Mouse (Mus musculus): ENCODE measurements around the gene Krt32.

Gene Krt32

DNA sequence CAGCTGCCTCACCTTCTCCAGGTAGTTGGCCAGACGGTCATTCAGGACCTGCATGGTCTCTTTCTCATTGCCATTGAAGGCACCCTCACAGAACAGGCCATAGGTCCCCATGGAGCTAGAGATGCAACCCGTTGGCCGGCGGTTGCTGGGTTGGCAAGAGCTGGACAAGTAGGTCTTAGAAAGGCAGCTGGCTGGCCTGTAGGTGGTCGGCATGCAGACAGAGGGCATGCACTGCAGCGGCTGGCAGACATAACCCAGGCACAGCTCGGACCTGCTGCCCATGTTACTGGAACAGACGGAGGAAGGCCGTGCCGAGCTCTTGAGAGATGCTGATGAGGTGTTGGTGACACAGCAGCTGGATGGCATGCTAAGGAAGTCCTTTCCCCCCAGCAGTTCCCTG is at the start of gene Krt32:
Krt32 (minus strand) TSS at position 366 of the 400 bp plus-strand sequence.
- no peak for DNase-seq (ENCODE audit: inconsistent ontology term)

GRCm38 (mm10) chr11:100137693-100138092 is 49.7 kb upstream of the Krt32 start:
- DNase-seq (ENCODE audit: inconsistent ontology term): peak; percentile 52

DNA sequence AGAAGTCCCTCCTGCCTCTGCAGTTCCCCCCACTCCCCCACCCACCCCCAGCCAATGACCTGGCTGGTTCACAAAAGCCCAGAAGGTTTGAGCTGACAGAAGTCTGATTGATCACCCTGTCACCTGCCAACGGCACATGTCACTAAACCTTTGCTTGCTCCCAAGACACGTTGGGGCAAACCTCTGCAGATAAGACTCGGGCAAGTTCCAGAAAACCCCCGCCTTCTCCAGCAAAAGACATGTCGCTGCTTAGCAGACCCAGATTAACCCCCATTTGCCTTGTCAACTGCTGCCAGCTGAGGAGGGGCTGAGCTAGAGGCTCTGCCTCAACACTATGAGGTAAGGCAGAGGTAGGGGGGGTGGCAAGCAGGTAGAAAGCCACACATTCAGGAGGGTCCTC is 48.5 kb upstream of the Krt32 start:
- DNase-seq (ENCODE audit: inconsistent ontology term): no peak

GRCm38 (mm10) chr11:100135731-100136130 is 47.7 kb upstream of the Krt32 start, which contains the start of gene Krt15:
Gene Krt15, minus strand, starts transcription at chr11:100135928.
- no peak for DNase-seq (ENCODE audit: inconsistent ontology term)

DNA sequence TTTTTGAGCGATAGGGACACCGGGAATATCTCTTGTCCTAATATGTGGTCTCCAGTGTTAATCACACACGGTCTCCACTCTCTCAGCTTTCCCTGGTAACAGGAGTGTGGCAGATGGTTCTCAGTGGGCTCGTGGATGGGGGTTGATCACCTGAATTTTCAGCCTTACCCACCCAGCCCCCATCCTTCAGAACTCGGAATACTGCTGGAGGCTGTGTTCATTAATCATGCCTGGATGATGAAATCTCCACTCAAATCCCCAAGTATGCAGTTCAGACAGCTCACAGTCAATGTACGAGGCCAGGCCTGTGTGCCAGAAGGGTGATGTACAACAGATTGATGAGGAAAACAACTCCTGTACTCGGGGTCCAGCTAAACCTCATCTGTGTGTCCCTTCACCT is 36.9 kb upstream of the Krt32 start:
- no peak for DNase-seq (ENCODE audit: inconsistent ontology term)

DNA sequence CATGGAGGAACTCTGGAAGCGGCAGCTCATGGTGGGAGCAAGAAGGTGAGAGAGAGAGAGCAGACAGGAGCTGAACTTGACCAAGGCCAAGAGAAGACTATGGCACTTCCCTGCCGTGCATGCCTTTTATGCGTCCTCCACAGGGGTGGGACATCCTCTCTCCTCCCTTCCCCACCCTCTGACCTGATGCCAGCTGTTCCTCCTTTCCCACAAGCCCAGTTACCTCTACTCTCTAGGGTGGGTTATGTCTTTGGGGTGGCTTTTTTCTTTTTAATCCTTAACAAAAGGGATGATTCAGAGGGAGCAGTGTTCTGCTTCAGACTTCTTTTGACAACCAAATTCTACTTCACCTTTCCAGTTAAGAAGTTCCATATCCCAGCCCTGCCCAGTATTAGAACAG is 33.4 kb upstream of the Krt32 start, which contains the start of gene Krt13:
Krt13 (minus strand) TSS at position 101 of the 400 bp plus-strand sequence.
- DNase-seq (ENCODE audit: inconsistent ontology term): no peak

DNA sequence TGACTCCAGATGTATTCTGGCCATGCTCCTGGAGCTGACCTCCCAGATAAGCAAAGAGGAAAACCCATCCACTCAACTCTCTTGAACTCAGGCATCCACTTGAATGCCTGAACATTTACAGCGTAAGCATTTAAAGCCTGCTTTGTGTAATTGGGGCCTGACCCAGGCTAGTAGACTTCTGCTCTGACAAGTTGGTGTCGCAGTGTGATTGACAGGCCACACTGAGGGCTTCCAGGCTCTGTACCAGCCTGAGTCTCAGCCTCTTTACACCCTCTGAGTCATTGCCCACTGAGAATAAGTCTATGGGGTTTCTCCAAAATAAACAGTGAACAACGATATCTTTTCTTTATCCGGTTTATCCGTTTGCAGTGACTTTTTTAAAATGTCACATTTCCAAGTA is 32.3 kb upstream of the Krt32 start:
- DNase-seq (ENCODE audit: inconsistent ontology term): no peak

DNA sequence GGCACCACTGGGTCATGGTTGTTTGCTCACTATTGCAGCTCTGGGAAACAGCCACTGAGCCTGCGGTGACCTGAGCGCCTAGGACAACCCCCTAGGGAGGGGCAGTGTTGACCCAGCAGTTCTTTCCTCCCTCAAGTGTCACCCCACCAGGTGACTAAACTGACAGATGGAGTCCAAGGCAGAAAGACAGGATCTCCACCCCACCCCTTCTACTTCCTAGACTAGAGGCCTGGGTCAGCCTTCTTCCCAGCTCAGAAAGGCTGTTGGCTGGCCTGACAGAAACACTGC is 25.7 kb upstream of the Krt32 start:
- DNase-seq (ENCODE audit: inconsistent ontology term): no peak

- no peak for DNase-seq (ENCODE audit: inconsistent ontology term)
Measured at GRCm38 (mm10) chr11:100112935-100113741, 25.1 kb upstream of the Krt32 start.

DNA sequence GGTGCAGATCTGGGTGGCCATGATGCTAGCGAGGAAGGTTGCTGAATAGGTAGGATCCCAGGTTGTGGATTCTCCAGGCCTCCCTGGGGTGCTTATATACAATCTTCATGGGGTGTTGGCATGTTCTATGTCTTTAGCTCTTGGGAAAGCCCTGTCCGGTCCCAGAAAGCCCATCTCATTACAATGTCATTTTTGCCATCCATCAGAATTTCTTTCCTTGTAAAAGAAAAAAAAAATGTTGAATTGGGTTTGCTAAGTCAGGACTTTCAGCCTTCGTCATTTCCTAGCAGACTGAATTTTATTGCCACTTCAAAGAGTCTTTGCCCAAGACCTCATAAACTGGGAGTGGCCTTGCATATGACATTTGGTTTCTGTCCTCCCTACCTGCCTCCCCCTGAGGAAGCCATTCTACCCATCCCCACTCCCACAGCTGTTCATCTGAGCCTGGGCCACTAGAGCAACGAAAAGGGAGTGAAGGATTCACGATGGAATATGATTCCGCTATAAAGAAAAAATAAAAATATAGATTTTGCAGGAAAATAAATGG is 17.6 kb upstream of the Krt32 start, which contains the start of gene Krt36:
Krt36 (minus strand) TSS at position 51 of the 547 bp plus-strand sequence.
- DNase-seq (ENCODE audit: inconsistent ontology term): no peak

DNA sequence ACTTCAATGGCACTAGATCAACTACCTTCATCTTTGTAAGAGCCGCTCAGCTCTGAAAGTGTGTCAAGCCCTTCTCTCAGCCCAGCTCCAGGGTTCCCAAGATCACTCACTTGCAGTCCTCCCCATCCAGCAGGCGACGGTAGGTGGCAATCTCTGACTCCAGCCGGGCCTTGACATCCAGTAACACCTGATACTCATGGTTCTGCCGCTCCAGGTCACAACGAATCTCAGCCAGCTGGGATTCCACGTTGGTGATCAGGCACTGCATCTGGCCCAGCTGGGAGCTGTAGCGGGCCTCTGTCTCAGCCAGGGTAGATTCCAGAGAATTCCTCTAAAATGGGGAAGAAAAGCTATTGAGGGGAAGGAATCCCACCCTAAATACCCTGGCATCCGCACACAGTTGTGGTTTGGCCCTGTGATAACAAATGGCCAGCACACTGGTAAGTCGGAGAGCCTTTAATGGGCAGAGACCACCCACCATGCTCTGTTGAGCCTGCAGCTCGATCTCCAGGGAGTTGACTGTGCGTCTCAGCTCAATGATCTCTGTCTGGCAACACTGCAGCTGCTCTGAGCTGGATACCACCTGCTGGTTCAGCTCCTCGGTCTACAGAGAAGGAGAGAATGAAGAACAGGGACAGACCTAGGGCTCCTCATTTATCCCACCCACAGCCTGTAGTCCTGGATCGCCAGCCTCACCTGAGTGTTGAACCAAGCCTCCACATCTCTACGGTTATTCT is 14.8 kb upstream of the Krt32 start:
- peak; percentile 27 for DNase-seq (ENCODE audit: inconsistent ontology term)

DNA sequence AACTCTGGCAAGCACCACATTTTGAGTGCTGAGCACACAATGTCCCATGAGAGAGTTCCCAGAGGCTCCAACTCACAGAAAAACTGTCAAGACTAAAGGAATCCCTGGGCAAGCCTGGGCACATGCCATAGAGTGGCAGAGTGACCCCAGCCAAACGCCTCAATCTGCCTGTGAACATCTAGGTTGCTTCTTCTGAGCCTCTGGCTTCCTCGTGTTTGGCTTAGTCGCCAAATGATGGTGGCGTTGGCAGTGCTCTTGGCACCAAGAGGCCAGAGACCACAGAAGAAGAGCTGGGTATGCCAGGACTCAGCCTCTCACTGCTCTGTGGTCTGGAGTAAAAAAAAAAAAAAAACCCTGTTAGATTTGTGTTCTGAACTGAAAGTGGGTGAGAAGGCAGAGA is 12.4 kb upstream of the Krt32 start:
- DNase-seq (ENCODE audit: inconsistent ontology term): peak; percentile 52

- DNase-seq (ENCODE audit: inconsistent ontology term): no peak
Measured at GRCm38 (mm10) chr11:100097819-100098218, 9.8 kb upstream of the Krt32 start.

- no peak for DNase-seq (ENCODE audit: inconsistent ontology term)
Measured at GRCm38 (mm10) chr11:100096141-100096540, 8.1 kb upstream of the Krt32 start, which contains the start of gene Krt35. Gene Krt35, minus strand, starts transcription at chr11:100096241.

DNA sequence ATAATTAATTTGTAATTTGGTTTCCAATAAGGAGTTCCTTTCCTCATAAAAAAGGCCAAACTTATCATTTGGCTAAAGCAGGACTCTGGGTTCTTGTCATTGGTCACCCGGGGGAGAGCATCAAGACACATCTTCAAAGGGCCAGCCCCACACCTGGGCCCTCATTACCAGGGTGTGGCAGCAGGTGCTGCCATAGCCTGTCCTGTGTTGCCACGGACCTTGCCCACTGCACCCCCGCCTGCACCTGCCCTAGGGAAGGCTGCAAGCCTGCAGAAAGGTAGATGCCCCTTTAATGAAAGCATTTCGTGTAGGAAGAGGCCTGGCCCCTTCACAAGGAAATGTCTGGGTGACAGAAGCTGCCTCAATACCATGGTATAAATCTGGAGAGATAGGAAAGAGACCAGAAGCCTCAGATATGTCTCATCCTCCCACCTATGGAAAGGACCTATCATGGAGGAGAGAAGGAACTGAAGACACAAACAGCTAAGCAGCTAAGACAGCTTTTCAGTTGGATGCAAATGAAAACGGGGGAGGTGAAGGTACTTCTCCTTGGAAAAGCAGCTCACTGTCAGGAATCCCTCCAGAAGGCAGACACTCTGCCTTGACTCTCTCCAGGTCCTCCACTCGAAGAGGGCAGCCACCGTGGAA is 476 bp upstream of the Krt32 start:
- DNase-seq (ENCODE audit: inconsistent ontology term): no peak

GRCm38 (mm10) chr11:100073873-100074272 is 14.2 kb downstream of the Krt32 start:
- DNase-seq (ENCODE audit: inconsistent ontology term): no peak

- DNase-seq (ENCODE audit: inconsistent ontology term): peak; percentile 12
Measured at GRCm38 (mm10) chr11:100067293-100068036, 20.6 kb downstream of the Krt32 start.

DNA sequence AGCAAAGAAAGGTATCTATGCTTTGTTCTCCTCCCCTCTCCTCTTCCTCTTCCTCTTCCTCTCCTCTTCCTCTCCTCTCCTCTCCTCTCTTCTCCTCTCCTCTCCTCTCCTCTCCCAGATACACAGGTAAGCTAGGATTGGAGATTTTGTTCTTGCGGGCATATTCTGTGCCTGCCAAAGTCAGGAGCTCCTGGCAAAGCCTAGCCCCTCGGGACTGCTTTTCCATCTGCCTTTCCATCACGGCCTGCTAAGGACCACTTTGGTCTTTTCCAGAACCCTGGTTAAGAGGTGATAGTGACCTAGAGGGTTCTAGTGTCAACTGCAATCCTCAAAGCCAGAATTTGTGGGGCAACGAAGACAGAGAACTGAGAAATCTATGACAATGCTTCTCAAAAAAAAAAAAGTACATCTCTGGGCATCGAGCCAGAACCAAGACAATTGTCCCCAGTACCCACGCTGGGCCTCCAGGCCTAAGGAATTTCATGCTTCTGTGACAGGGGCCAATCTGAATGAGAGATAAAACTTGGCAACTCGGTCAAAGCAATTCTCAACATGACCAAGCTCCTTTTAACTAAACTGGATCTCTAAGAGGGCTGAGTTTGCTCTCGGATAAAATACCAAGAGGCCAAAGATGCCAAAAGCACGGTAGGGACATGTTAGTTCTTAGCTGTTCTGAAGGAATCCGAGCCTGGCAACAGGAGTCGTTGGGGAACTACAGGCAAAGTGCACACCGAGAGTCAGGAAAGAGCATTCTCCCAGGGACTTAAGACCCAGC is 21.6 kb downstream of the Krt32 start:
- DNase-seq (ENCODE audit: inconsistent ontology term): peak; percentile 91

- DNase-seq (ENCODE audit: inconsistent ontology term): no peak
Measured at GRCm38 (mm10) chr11:100058875-100059274, 29.2 kb downstream of the Krt32 start.

Measured in Muller cell, postnatal 12 days (primary cell).